Mouse (Mus musculus) myocyte (in vitro differentiated cells): ENCODE results near the gene Rbm15.

Experiments
- E2F4 ChIP-seq: IDR thresholded peaks from one replicate; pipeline ENCODE4 v1.6.1; 2011; ENCODE audit warnings: mild to moderate bottlenecking, control low read depth, moderate library complexity; ENCODE audit not compliant: insufficient read depth
- POLR2A ChIP-seq: IDR thresholded peaks from one replicate; pipeline ENCODE4 v1.6.1; 2011; ENCODE audit warnings: low read depth, mild to moderate bottlenecking, control low read depth, moderate library complexity; ENCODE audit not compliant: insufficient read length
- POLR2AphosphoS2 ChIP-seq: IDR thresholded peaks from one replicate; pipeline ENCODE4 v1.6.1; 2011; ENCODE audit warnings: low read depth, control low read depth; ENCODE audit not compliant: insufficient read length
- TCF12 ChIP-seq: IDR thresholded peaks from one replicate; pipeline ENCODE4 v1.6.1; 2011; ENCODE audit warnings: mild to moderate bottlenecking, control low read depth; ENCODE audit not compliant: poor library complexity, insufficient read depth, severe bottlenecking
- USF1 ChIP-seq: IDR thresholded peaks from one replicate; pipeline ENCODE4 v1.6.1; 2011; ENCODE audit warnings: low read depth, mild to moderate bottlenecking, control low read depth, moderate library complexity

DNA sequence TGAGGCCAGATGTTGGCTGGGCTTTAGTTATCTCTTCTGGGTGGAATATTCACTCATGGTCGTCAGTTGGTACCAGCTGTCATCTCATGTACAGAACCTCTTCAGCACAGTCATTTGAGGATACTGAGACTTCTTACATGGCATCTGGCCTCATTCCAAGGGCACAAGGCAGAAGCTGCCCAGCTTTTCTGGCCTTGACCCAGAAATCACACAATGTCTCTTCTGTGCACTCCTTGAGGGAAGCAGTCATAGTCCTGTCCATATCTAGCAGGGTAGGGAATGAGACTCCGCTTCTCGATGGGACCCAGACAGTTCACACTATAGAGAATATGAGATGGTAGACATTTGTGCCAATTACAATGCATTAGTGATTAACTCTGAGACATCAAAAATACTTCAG lies 15.5 kb upstream of the Rbm15 start:
- TF ChIP-seq USF1 (no peak), TCF12 (no peak), POLR2A (no peak), E2F4 (no peak), POLR2AphosphoS2 (no peak)
